Mouse (Mus musculus) CH12.LX (cell line): ENCODE results near the gene Gm28041. TPM values are rescaled to one million over a fixed set of nuclear protein-coding genes. Genes with fewer than 3 reads are reported as not detected.

ENCODE experiments used
- DNase-seq: peaks from one replicate; pipeline ENCODE4 v3.0.0-alpha.2; 2013; ENCODE audit errors: extremely low read depth
- H3K27ac ChIP-seq: 2 replicates; pipeline ENCODE4 v1.5.1; 2012; ENCODE audit warnings: low read depth, mild to moderate bottlenecking, control low read depth, moderate library complexity; ENCODE audit not compliant: insufficient read depth
- H3K27me3 ChIP-seq: replicated peaks from 2 replicates; pipeline ENCODE3; 2012; ENCODE audit warnings: inconsistent platforms
- H3K36me3 ChIP-seq, 2 experiments: replicated peaks in 1 of 2; 2 replicates each; pipeline versions ENCODE3 to v1.6.1; 2012; ENCODE audit warnings: inconsistent platforms in 1 of 2, low read length in 1 of 2, mild to moderate bottlenecking in 1 of 2, mixed read lengths in 1 of 2, moderate library complexity in 1 of 2; ENCODE audit not compliant: control insufficient read depth in 1 of 2, insufficient read depth in 1 of 2
- H3K4me1 ChIP-seq, 2 experiments: 2 replicates each; pipeline ENCODE4 v1.6.1; 2012; ENCODE audit warnings: inconsistent platforms in 1 of 2, moderate library complexity in 1 of 2; ENCODE audit not compliant: insufficient read depth in 2 of 2, control insufficient read depth in 1 of 2
- H3K4me2 ChIP-seq: 2 replicates; pipeline ENCODE4 v1.6.1; 2012; ENCODE audit warnings: low read depth, mild to moderate bottlenecking, control low read depth; ENCODE audit not compliant: poor library complexity, insufficient read depth, severe bottlenecking
- H3K4me3 ChIP-seq, 3 experiments: fragments of 150-350 bp in 1 of 3; sonication (generic) in 1 of 3; replicated peaks in 1 of 3; 2 replicates each; pipeline versions ENCODE3 to v1.5.1; 2011 to 2012; ENCODE audit warnings: low read depth in 2 of 3, low read length in 2 of 3, mild to moderate bottlenecking in 2 of 3, moderate library complexity in 2 of 3, control low read depth in 1 of 3, improper control_type of control experiment in 1 of 3, inconsistent platforms in 1 of 3, mixed read lengths in 1 of 3; ENCODE audit not compliant: poor library complexity in 1 of 3
- H3K79me2 ChIP-seq: replicated peaks from 2 replicates; pipeline ENCODE4 v1.6.1; 2012; ENCODE audit warnings: mild to moderate bottlenecking, moderate library complexity; ENCODE audit not compliant: control insufficient read depth, poor library complexity, insufficient read depth, severe bottlenecking; ENCODE audit errors: extremely low read depth
- H3K9ac ChIP-seq: 2 replicates; pipeline ENCODE4 v1.6.1; 2012; ENCODE audit warnings: low read depth, mild to moderate bottlenecking, control low read depth, moderate library complexity; ENCODE audit not compliant: insufficient read depth
- H3K9me3 ChIP-seq: replicated peaks from 2 replicates; pipeline ENCODE3; 2012; ENCODE audit warnings: low read length, inconsistent platforms, mixed read lengths
- BHLHE40 ChIP-seq: IDR thresholded peaks from 2 replicates; pipeline ENCODE4 v1.6.1; 2011; ENCODE audit warnings: mild to moderate bottlenecking, low read depth, low read length, improper control_type of control experiment
- CHD1 ChIP-seq: IDR thresholded peaks from 2 replicates; pipeline ENCODE4 v1.6.1; 2012; ENCODE audit warnings: low read depth, low read length, improper control_type of control experiment, inconsistent platforms
- E2F4 ChIP-seq: IDR thresholded peaks from 2 replicates; pipeline ENCODE4 v1.6.1; 2011; ENCODE audit warnings: low read depth, low read length, improper control_type of control experiment; ENCODE audit not compliant: insufficient replicate concordance
- ELF1 ChIP-seq: IDR thresholded peaks from 2 replicates; pipeline ENCODE4 v1.6.1; 2014; ENCODE audit warnings: low read depth, mild to moderate bottlenecking, inconsistent platforms, low read length, improper control_type of control experiment
- JUN ChIP-seq: IDR thresholded peaks from 2 replicates; pipeline ENCODE4 v1.6.1; 2011; ENCODE audit warnings: low read depth, mild to moderate bottlenecking, low read length, improper control_type of control experiment, moderate library complexity; ENCODE audit not compliant: insufficient read depth
- MAX ChIP-seq: IDR thresholded peaks from 2 replicates; pipeline ENCODE4 v1.6.1; 2011; ENCODE audit warnings: low read length, improper control_type of control experiment
- MAZ ChIP-seq: IDR thresholded peaks from 2 replicates; pipeline ENCODE4 v1.6.1; 2012; ENCODE audit warnings: low read depth, mild to moderate bottlenecking, inconsistent platforms, low read length, improper control_type of control experiment, moderate library complexity
- MXI1 ChIP-seq: IDR thresholded peaks from 2 replicates; pipeline ENCODE4 v1.6.1; 2011; ENCODE audit warnings: mild to moderate bottlenecking, low read depth, low read length, improper control_type of control experiment
- MYC ChIP-seq: IDR thresholded peaks from 2 replicates; pipeline ENCODE4 v1.6.1; 2011; ENCODE audit warnings: low read depth, mild to moderate bottlenecking, improper control_type of control experiment, low read length
- NELFE ChIP-seq: IDR thresholded peaks from 2 replicates; pipeline ENCODE4 v1.6.1; 2011; ENCODE audit warnings: low read depth, low read length, improper control_type of control experiment
- NRF1 ChIP-seq: IDR thresholded peaks from 2 replicates; pipeline ENCODE4 v1.6.1; 2014; ENCODE audit warnings: low read depth, mild to moderate bottlenecking, inconsistent platforms, low read length, improper control_type of control experiment, moderate library complexity
- PAX5 ChIP-seq: IDR thresholded peaks from 2 replicates; pipeline ENCODE4 v1.6.1; 2012; ENCODE audit warnings: low read length, inconsistent platforms, mixed read lengths
- RAD21 ChIP-seq: IDR thresholded peaks from 2 replicates; pipeline ENCODE4 v1.6.1; 2011; ENCODE audit warnings: low read depth, mild to moderate bottlenecking, low read length, improper control_type of control experiment, moderate library complexity
- RCOR1 ChIP-seq: conservative IDR thresholded peaks from 2 replicates; pipeline ENCODE4 v1.6.1; 2012; ENCODE audit warnings: low read depth, mild to moderate bottlenecking, inconsistent platforms, low read length, improper control_type of control experiment
- SIN3A ChIP-seq: IDR thresholded peaks from 2 replicates; pipeline ENCODE4 v1.6.1; 2012; ENCODE audit warnings: low read length, improper control_type of control experiment, inconsistent platforms
- TBP ChIP-seq: conservative IDR thresholded peaks from 2 replicates; pipeline ENCODE4 v1.6.1; 2011; ENCODE audit warnings: low read depth, low read length, improper control_type of control experiment
- USF1 ChIP-seq: IDR thresholded peaks from 2 replicates; pipeline ENCODE4 v1.6.1; 2014; ENCODE audit warnings: low read depth, mild to moderate bottlenecking, inconsistent platforms, low read length, improper control_type of control experiment
- USF2 ChIP-seq: conservative IDR thresholded peaks from 2 replicates; pipeline ENCODE4 v1.6.1; 2011; ENCODE audit warnings: low read depth, low read length, improper control_type of control experiment
- ZKSCAN1 ChIP-seq: IDR thresholded peaks from 2 replicates; pipeline ENCODE4 v1.6.1; 2012; ENCODE audit warnings: low read depth, inconsistent platforms, low read length, improper control_type of control experiment, borderline replicate concordance
- ZMIZ1 ChIP-seq: IDR thresholded peaks from 2 replicates; pipeline ENCODE4 v1.6.1; 2012; ENCODE audit warnings: low read depth, mild to moderate bottlenecking, inconsistent platforms, low read length, improper control_type of control experiment
- dilution Hi-C: fragments of 300-500 bp; cut with MboI; formaldehyde crosslinking; loops from 2 replicates; pipeline ENCODE4 v1.14.3; 2020; ENCODE audit warnings: low sequenced_read_pairs; ENCODE audit not compliant: extremely low pct_unique_long_range_greater_than_20kb, extremely low pct_ligation_motif_present
- in situ Hi-C: fragments of 300-500 bp; cut with MboI; formaldehyde crosslinking; loops from 3 replicates; pipeline ENCODE4 v1.14.3; 2019; ENCODE audit warnings: low sequenced_read_pairs, low pct_ligation_motif_present, low pct_unique_long_range_greater_than_20kb, mixed read lengths
- polyA plus RNA-seq: library from polyadenylated mRNA; unstranded; fragments of >175 nt; gene quantifications from 2 replicates; pipeline ENCODE4 v1.2.1, GENCODE M21; 2012; ENCODE audit warnings: low read depth; ENCODE audit not compliant: insufficient read length
- total RNA-seq, 2 experiments: library from RNA; depleted of rRNA; stranded (reverse); fragments of 300-350 nt in 1 of 2; fragments of >200 nt in 1 of 2; gene quantifications; 2 replicates each; pipeline ENCODE4 v1.2.3; 2012 to 2014

Gene Gm28041
- total and polyA plus RNA-seq, 3 experiments = 1.1 to 1.7 TPM; not detected in 1

- Histone ChIP-seq H3K27me3 (no peaks in the 10 kb centered on the region), H3K4me2 (peak within 1 kb of the TSS; percentile 25; the same call in 1 of the 2 replicates), H3K4me1 (no peaks in the 10 kb centered on the region; a peak in 1 of 4 replicates), H3K4me3 (peak within 1 kb of the TSS in 2 of 3 experiments; percentile 24 to 60), H3K9me3 (no peaks in the 10 kb centered on the region), H3K79me2 (no peaks in the 10 kb centered on the region), H3K9ac (peak within 1 kb of the TSS; percentile 13; the same call in 1 of the 2 replicates), H3K36me3 (no peaks in the 10 kb centered on the region), H3K27ac (no peak within 1 kb of the TSS)
- DNase-seq = no peak
- TF ChIP-seq USF1 = peak; percentile 68
- TF ChIP-seq ELF1 = 0 out of 2 replicates have a peak, but pooled peaks have one; percentile 43
- no peak for TF ChIP-seq MAZ
- 0 out of 2 replicates have a peak, but pooled peaks have one; percentile 43 for TF ChIP-seq MYC
- peak; percentile 60 for TF ChIP-seq USF2
- TF ChIP-seq RCOR1 = no peak
- peak; percentile 47; the same call in 1 of the 2 replicates for TF ChIP-seq MAX
- TF ChIP-seq JUN = no peak
- in situ Hi-C loops (no loop called here), dilution Hi-C loops (no loop called here)
Observed at GRCm38 (mm10) chr13:67421207-67421857, 45.8 kb upstream of the Gm28041 start, which contains the start of gene Zfp459. TSS of gene Zfp459 (minus strand) at chr13:67421418.

- no peaks in the 10 kb centered on the region; a peak in 1 of 4 replicates for H3K4me1 ChIP-seq
- no peak overlapping the region for H3K27ac ChIP-seq
- no peaks in the 10 kb centered on the region for H3K9me3 ChIP-seq
- dilution Hi-C loops = no loop called here
- peak overlapping the region in 1 of 3 experiments; percentile 60 for H3K4me3 ChIP-seq
- no peaks in the 10 kb centered on the region for H3K36me3 ChIP-seq
- in situ Hi-C loops = no loop called here
- no peaks in the 10 kb centered on the region for H3K27me3 ChIP-seq
- no peaks in the 10 kb centered on the region for H3K79me2 ChIP-seq
- no peak for DNase-seq
- TF ChIP-seq PAX5 (no peak), E2F4 (no peak), NELFE (no peak), BHLHE40 (no peak), USF1 (no peak), NRF1 (no peak), MXI1 (no peak), RCOR1 (no peak), TBP (no peak), ZKSCAN1 (no peak), ELF1 (no peak), RAD21 (no peak), CHD1 (no peak), ZMIZ1 (no peak), MYC (no peak), SIN3A (no peak)
- H3K9ac ChIP-seq = no peak overlapping the region
- peak overlapping the region; percentile 25; the same call in 1 of the 2 replicates for H3K4me2 ChIP-seq
Observed at GRCm38 (mm10) chr13:67420558-67421206, 45.1 kb upstream of the Gm28041 start.
